Mouse (Mus musculus) kidney, postnatal 14 days (tissue): ENCODE measurements around the gene Olfr1449.
"Not testable (repeated sequence)": the region's sequence is repeated elsewhere in the genome, so short reads cannot be mapped to it uniquely, and the experiment has no call there.

ENCODE experiments used
- DNase-seq: peaks from one replicate; pipeline ENCODE4 v3.0.0; 2022; ENCODE audit warnings: mixed read lengths

Gene Olfr1449

DNA sequence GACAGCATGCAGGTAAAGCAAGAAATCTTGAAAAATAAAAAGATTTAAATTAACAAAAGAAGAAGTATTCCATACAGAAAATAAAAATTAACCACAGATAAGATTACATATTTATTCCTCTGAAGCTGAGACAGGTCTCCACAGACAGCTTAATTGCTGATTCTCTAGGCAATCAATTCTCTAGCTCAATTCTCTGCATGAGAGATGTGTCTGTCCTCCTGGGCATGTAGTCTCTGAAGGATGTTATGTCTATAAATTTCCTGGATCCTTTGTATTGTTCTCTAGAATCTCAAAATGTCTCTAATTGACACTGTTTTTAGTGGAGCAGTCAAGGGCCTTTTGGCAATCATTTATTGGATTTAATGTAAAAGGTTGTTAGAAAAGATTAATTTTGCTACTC is at the start of gene Olfr1449:
Gene Olfr1449 (plus strand): TSS at position 301 of the 400 bp plus-strand sequence.
- no peak for DNase-seq

DNA sequence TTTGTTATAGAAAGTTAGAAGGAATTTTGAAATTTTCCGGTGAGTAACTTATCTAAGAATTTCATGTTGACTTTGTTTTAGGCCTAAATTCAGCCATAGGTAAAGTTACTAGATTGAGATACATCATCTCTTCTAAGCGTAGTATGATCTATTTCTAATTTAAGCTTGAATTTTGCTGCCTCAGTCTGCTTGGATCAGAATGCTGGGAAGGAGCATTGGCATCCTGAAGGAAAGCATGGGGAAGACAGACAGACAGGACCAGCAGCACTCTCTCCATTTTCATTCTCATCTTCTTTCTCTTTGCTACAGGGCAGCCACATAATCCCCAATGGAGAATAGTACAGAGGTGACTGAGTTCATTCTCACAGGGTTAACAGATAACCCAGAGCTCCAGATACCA is 47.1 kb upstream of the Olfr1449 start, which contains the start of gene Olfr1445:
Gene Olfr1445 (plus strand): TSS at position 301 of the 400 bp plus-strand sequence.
- no peak for DNase-seq

DNA sequence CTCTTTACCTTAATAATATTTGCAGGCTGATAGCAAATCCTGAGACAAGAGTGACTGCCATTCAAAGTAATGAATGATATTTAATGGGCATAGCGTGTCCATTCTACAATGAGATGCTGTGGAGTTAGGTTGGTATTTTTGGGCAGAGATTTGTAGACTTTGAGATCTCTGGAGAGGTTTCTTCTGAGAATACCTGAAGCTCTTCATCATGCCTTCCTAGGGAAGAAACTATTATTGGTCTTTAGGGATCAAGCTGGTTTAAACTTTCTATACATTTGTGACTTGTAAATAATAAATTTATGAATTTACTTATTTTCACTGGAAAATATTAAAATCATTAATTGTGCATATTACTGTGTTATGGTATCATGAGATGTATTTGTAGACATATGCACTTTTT is 37.2 kb upstream of the Olfr1449 start, which contains the start of gene Olfr1446:
Gene Olfr1446 (minus strand): TSS at position 101 of the 400 bp plus-strand sequence.
- no peak for DNase-seq

DNA sequence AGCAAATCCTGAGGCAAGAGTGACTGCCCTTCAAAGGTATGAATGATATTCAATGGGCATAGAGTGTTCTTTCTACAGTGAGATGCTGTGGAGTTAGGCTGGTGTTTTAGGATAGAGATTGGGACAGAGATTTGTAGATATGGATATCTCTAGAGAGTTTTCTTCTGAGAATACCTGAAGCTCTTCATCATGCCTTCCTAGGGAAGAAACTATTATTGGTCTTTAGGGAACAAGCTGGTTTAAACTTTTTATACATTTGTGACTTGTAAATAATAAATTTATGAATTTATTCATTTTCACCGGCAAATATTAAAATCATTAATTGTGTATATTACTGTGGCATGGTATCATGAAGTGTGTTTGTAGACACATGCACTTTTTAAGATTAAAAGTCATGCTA is 27.0 kb upstream of the Olfr1449 start, which contains the start of gene Olfr1447:
Gene Olfr1447 (minus strand): TSS at position 101 of the 400 bp plus-strand sequence.
- DNase-seq = no peak

DNA sequence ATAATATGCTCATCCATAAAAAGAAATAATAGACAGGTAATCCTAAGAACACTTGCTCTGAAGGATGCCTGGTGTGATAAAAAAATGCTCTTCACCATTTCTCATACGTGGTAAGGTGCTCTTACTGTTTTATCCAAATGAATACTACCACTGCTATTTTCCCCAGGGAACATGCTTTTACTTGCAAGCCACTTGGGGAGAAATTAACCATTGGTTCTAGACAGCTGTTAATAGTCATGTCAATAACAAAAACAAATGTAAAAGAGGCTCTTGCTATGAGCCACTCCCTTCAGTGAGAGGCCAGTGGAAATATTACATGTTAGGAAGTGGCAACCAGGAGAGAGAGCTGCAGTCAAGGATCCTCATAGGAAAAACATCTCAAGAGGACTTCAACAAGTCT is 6.3 kb upstream of the Olfr1449 start, which contains the start of gene Olfr1448:
Gene Olfr1448 (minus strand): TSS at position 101 of the 400 bp plus-strand sequence.
- no peak for DNase-seq

DNA sequence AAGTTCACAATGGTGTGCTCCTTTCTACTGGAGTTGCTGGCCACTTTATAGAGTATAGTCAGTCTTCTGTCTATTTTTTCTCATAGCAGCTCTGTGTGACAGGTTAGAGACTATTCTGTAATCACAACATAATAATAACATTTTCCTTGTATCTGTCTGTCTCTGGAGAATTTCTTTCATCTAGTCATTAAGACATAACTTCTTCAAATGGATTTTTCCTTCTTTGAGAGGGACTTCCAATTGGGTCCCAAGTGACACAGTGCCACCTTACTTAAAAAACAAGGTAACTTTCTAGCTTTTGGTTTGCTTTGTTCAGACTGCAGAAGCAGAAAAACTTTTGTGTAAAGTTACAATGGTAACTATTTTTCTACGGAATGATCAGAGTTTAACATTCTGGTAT is 19.3 kb downstream of the Olfr1449 start, which contains the start of gene Olfr1450:
Gene Olfr1450 (plus strand): TSS at position 301 of the 400 bp plus-strand sequence.
- DNase-seq = no peak

DNA sequence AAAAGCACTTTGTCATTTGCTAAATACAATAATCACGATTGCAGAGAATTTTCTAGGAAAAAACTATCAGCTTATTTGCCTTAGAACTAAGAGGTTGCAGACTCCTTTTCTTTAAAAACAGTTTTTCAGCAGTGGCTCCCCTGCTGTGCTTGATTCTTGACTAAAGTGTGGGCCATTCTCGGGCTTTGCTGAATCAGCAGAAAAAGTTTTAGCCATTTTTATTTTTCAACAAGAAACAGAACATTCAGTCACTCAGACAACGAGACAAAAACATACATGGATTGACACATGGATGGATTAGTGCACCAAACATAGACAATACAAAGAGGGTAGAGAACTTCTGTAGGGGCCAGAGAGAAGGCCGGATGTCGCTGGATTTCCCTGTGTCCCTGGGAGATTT is 39.4 kb downstream of the Olfr1449 start:
- not testable (repeated sequence) for DNase-seq
